ENCODE assay signal across 19 mouse cellular contexts in genomic region chr14:27085471-27085870, GRCm38 (mm10). TPM values are rescaled to one million over a fixed set of nuclear protein-coding genes. Genes with fewer than 3 reads are reported as not detected.
DNase-seq lines count a peak whose midpoint lies in the region; ATAC-seq and TF ChIP-seq lines count a peak whose summit lies in the region.
"Had no signal": no experiment of that assay in that cellular context is flagged by ENCODE, and none has a peak within 500 bp of the region (broad histone marks: within the 10 kb centered on the region; RNA-seq: fewer than 3 reads in every experiment).

No protein-coding gene starts in this region.

- DNase-seq in thymus, postnatal 0 days (ENCODE audit: low spot score), result peak; percentile 10
- no peak for DNase-seq in thymus, adult 18-20 months
- no peak for DNase-seq in kidney, adult 2 months
- DNase-seq: adrenal gland, postnatal 10 days; adrenal gland, postnatal 25 days; cerebellum, adult 11 months; cerebellum, adult 18-20 months; cerebellum, adult 8-10 months; cerebellum, adult 9-11 months; cerebellum, postnatal 14 days; cerebellum, postnatal 36 days had no signal

- no peaks in the 10 kb centered on the region for H3K27me3 ChIP-seq in kidney, adult 2 months (replicated peaks; ENCODE audit: control insufficient read depth, insufficient read depth, low read length)
- no peaks in the 10 kb centered on the region for H3K27me3 ChIP-seq in forebrain, embryonic 13.5 days
- H3K27me3 ChIP-seq in kidney, embryonic 14.5 days (ENCODE audit: control insufficient read depth, insufficient read depth, low read length), result no peaks in the 10 kb centered on the region
- H3K27me3 ChIP-seq: embryonic facial prominence, embryonic 12.5 days had no signal

- no peak overlapping the region for H3K4me2 ChIP-seq in forebrain, embryonic 13.5 days
- no peak overlapping the region for H3K4me2 ChIP-seq in kidney, embryonic 14.5 days (replicated peaks; ENCODE audit: low read depth, low read length)
- H3K4me2 ChIP-seq: embryonic facial prominence, embryonic 12.5 days had no signal

- H3K27ac ChIP-seq in kidney, adult 2 months (ENCODE audit: insufficient read depth, low read depth, low read length), result no peak overlapping the region
- H3K27ac ChIP-seq in forebrain, embryonic 13.5 days, result no peak overlapping the region
- no peak overlapping the region for H3K27ac ChIP-seq in kidney, embryonic 14.5 days (ENCODE audit: low read depth, low read length)
- H3K27ac ChIP-seq: embryonic facial prominence, embryonic 10.5 days; embryonic facial prominence, embryonic 12.5 days had no signal

- TF ChIP-seq CTCF in kidney, adult 2 months (conservative IDR thresholded peaks at IDR 0.05; ENCODE audit: insufficient read depth, insufficient read length, low read depth, low read length), result no peak

- no peak overlapping the region for H3K4me3 ChIP-seq in kidney, adult 2 months (ENCODE audit: insufficient read depth, low read depth, low read length)
- no peak overlapping the region for H3K4me3 ChIP-seq in forebrain, embryonic 13.5 days
- no peak overlapping the region for H3K4me3 ChIP-seq in kidney, embryonic 14.5 days (ENCODE audit: low read length)
- H3K4me3 ChIP-seq: embryonic facial prominence, embryonic 10.5 days; embryonic facial prominence, embryonic 12.5 days had no signal

- no peaks in the 10 kb centered on the region for H3K4me1 ChIP-seq in kidney, adult 2 months (ENCODE audit: control insufficient read depth, insufficient read depth, low read length)
- 0 out of 2 replicates have a peak, but pooled peaks cover 2% of the 10 kb centered on the region for H3K4me1 ChIP-seq in forebrain, embryonic 13.5 days
- no peaks in the 10 kb centered on the region for H3K4me1 ChIP-seq in kidney, embryonic 14.5 days (ENCODE audit: control insufficient read depth, insufficient read depth, low read length)

- no peaks in the 10 kb centered on the region for H3K9me3 ChIP-seq in forebrain, embryonic 13.5 days (replicated peaks)
- no peaks in the 10 kb centered on the region for H3K9me3 ChIP-seq in kidney, embryonic 14.5 days (ENCODE audit: control insufficient read depth, low read length)
- H3K9me3 ChIP-seq: embryonic facial prominence, embryonic 10.5 days; embryonic facial prominence, embryonic 12.5 days had no signal

- no peak overlapping the region for H3K9ac ChIP-seq in forebrain, embryonic 13.5 days
- no peak overlapping the region for H3K9ac ChIP-seq in kidney, embryonic 14.5 days (ENCODE audit: low read depth, low read length)
- H3K9ac ChIP-seq: embryonic facial prominence, embryonic 12.5 days had no signal

- TF ChIP-seq POLR2A in kidney, adult 2 months (IDR thresholded peaks at IDR 0.05; ENCODE audit: low read depth, low read length), result no peak

- WGBS in kidney, adult 2 months, result 73% methylated on average over 5 of the region's 5 CpGs
- WGBS in forebrain, embryonic 13.5 days, result 87% methylated on average over 5 of the region's 5 CpGs
- WGBS in kidney, embryonic 14.5 days, result 77% methylated on average over 5 of the region's 5 CpGs

- peak; percentile 51 for ATAC-seq in CD4-positive, CD25-positive, alpha-beta regulatory T cell, adult 4 months
- ATAC-seq in common myeloid progenitor, adult 5-6 weeks (replicated peaks; ENCODE audit: low read depth, poor library complexity, severe bottlenecking), result peak; percentile 65; the same call in 1 of the 2 replicates
- no peak for ATAC-seq in forebrain, embryonic 13.5 days
- no peak for ATAC-seq in kidney, embryonic 14.5 days (ENCODE audit: low FRiP score, low TSS enrichment)
- ATAC-seq: forebrain, embryonic 14.5 days; forebrain, embryonic 16.5 days had no signal

- H3K36me3 ChIP-seq in kidney, adult 2 months (ENCODE audit: control insufficient read depth, insufficient read depth, low read length), result peaks cover 3% of the 10 kb centered on the region
- no peaks in the 10 kb centered on the region for H3K36me3 ChIP-seq in forebrain, embryonic 13.5 days (ENCODE audit: poor library complexity, severe bottlenecking)
- peaks cover 6% of the 10 kb centered on the region; the same call in 1 of the 2 replicates for H3K36me3 ChIP-seq in kidney, embryonic 14.5 days (ENCODE audit: control insufficient read depth, insufficient read depth, low read length)

RNA-seq across cellular contexts. Expression of gene Arhgef3, which starts 29.2 kb away (rescaled TPM):
- polyA plus RNA-seq in thymus, postnatal 0 days (2015; fragmentation: Nextera tagmentation; extraction: Ambion mirVana), result 24.1 and 24.2 TPM in 2 replicates
- polyA plus RNA-seq in CD4-positive, CD25-positive, alpha-beta regulatory T cell, adult 4 months (2017; shearing (Covaris generic)), result 100 to 1,000 TPM; 149 to 256 TPM
- 23.1 and 24.1 TPM in 2 replicates for total RNA-seq in common myeloid progenitor, adult 5-6 weeks (2017)
- 15.2 and 17.3 TPM in 2 replicates for polyA plus RNA-seq in kidney, adult 2 months (2012; rRNA removed)
- 1.5 and 1.6 TPM in 2 replicates for polyA plus RNA-seq in forebrain, embryonic 13.5 days (2015; fragmentation: Nextera tagmentation; extraction: Ambion mirVana)
- 7.7 and 15.0 TPM in 2 replicates for polyA plus RNA-seq in kidney, embryonic 14.5 days (2014; fragmentation: Nextera tagmentation; extraction: Ambion mirVana)

RNA-seq across cellular contexts. Expression of gene Il17rd, which starts 46.7 kb away (rescaled TPM):
- 0.19 and 0.20 TPM in 2 replicates for polyA plus RNA-seq in thymus, postnatal 0 days (2015; fragmentation: Nextera tagmentation; extraction: Ambion mirVana)
- polyA plus RNA-seq in CD4-positive, CD25-positive, alpha-beta regulatory T cell, adult 4 months (2017; shearing (Covaris generic)), result under 1 TPM; 0.20 TPM
- total RNA-seq in common myeloid progenitor, adult 5-6 weeks (2017), result not detected in 2 replicates
- 3.3 and 3.8 TPM in 2 replicates for polyA plus RNA-seq in kidney, adult 2 months (2012; rRNA removed)
- 1.9 and 2.3 TPM in 2 replicates for polyA plus RNA-seq in forebrain, embryonic 13.5 days (2015; fragmentation: Nextera tagmentation; extraction: Ambion mirVana)
- polyA plus RNA-seq in kidney, embryonic 14.5 days (2014; fragmentation: Nextera tagmentation; extraction: Ambion mirVana), result 6.8 and 9.2 TPM in 2 replicates

Comparison
In these comparisons a context has a peak if more than half of its experiments do, and no peak if none do; other contexts are left out.
1. ATAC-seq: peak in CD4-positive, CD25-positive, alpha-beta regulatory T cell, adult 4 months (single experiment) and common myeloid progenitor, adult 5-6 weeks (single experiment); none in forebrain, embryonic 13.5 days (single experiment) and kidney, embryonic 14.5 days (single experiment).